Mouse (Mus musculus) stomach, embryonic 16.5 days (tissue): ENCODE measurements around the gene Sgca. TPM values are rescaled to one million over a fixed set of nuclear protein-coding genes. Genes with fewer than 3 reads are reported as not detected.

Experiments used
- ATAC-seq: fragments of 200-750 bp; cut with Nextera tagmentation; 2 replicates; pipeline ENCODE4 v1.8.0; 2017; ENCODE audit warnings: moderate number of reproducible peaks, moderate TSS enrichment; ENCODE audit not compliant: insufficient read depth, low FRiP score
- H3K27ac ChIP-seq: fragments of 300-500 bp; sonication (generic); 2 replicates; pipeline ENCODE4 v1.5.1; 2014; ENCODE audit warnings: low read length
- H3K27me3 ChIP-seq: fragments of 300-500 bp; sonication (generic); 2 replicates; pipeline ENCODE4 v1.6.1; 2014; ENCODE audit warnings: low read length, control low read depth, mixed read lengths; ENCODE audit not compliant: control insufficient read depth, insufficient read depth
- H3K36me3 ChIP-seq: fragments of 300-500 bp; sonication (generic); 2 replicates; pipeline ENCODE4 v1.6.1; 2014; ENCODE audit warnings: low read length; ENCODE audit not compliant: control insufficient read depth, insufficient read depth
- H3K4me1 ChIP-seq: fragments of 300-500 bp; sonication (generic); 2 replicates; pipeline ENCODE4 v1.6.1; 2014; ENCODE audit warnings: low read length, control low read depth, mixed read lengths; ENCODE audit not compliant: control insufficient read depth, insufficient read depth
- H3K4me2 ChIP-seq: fragments of 300-500 bp; sonication (generic); 2 replicates; pipeline ENCODE4 v1.6.1; 2014; ENCODE audit warnings: low read depth, low read length, mixed read lengths
- H3K4me3 ChIP-seq: fragments of 300-500 bp; sonication (generic); replicated peaks from 2 replicates; pipeline ENCODE4 v1.5.1; 2014; ENCODE audit warnings: mild to moderate bottlenecking, low read length
- H3K9ac ChIP-seq: fragments of 300-500 bp; sonication (generic); 2 replicates; pipeline ENCODE4 v1.6.1; 2014; ENCODE audit warnings: low read length
- H3K9me3 ChIP-seq: fragments of 300-500 bp; sonication (generic); replicated peaks from 2 replicates; pipeline ENCODE4 v1.6.1; 2016; ENCODE audit warnings: low read length, control low read depth; ENCODE audit not compliant: control insufficient read depth
- WGBS: fragments of 180-500 bp; shearing (Covaris S2); extraction: QIAGEN DNeasy Blood & Tissue Kit; methylation state at CpG from one replicate; pipeline ENCODE4 v1.1.7; 2014; 5-methylcytosine and 5-hydroxymethylcytosine counted together
- polyA plus RNA-seq: library from polyadenylated mRNA; unstranded; fragments of >200 nt; fragmentation: Nextera tagmentation; extraction: Ambion mirVana; gene quantifications from 2 replicates; pipeline ENCODE4 v1.2.1, GENCODE M21; 2015

The Sgca gene
- polyA plus RNA-seq, 1 experiment from 2014 or later: 3.2 TPM

DNA sequence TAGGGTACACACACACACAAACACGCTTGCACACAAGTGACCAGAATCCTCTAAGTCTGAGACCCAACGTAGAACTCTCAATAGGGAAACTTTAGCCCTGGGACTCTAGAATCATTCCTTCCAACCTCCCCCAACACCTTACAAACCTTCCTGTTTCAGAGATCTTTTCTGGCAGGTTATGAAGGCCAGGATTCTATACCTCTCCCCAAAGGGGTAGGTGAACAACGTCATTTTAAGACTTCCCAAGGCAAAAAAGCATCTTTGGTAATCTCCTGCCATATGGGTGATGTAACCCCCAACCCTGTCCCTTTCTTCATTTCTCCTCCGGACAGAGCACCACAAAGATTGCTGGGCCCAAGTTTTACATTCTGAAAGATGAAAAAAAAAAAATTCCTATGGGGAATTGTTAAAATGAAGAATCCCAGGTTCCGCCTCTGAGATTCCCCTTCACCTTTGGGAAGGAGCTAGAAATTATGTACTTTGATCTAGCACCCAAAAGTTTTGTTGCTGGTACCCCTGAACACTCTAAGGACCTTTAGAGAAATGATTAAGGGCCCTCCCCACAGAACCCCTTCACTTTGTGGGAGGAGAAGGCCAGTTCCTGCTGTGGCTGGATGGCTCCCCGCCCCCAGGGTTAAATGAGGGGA, 14.1 kb upstream of the Sgca start:
- WGBS: 39% methylated on average over 6 of the region's 6 CpGs
- Histone ChIP-seq H3K9ac (peak overlapping the region; percentile 95), H3K4me2 (peak overlapping the region; percentile 97), H3K4me1 (peaks cover 60% of the 10 kb centered on the region), H3K27me3 (no peaks in the 10 kb centered on the region), H3K4me3 (peak overlapping the region; percentile 85), H3K36me3 (no peaks in the 10 kb centered on the region), H3K9me3 (no peaks in the 10 kb centered on the region), H3K27ac (peak overlapping the region; percentile 97)
- no peak for ATAC-seq

DNA sequence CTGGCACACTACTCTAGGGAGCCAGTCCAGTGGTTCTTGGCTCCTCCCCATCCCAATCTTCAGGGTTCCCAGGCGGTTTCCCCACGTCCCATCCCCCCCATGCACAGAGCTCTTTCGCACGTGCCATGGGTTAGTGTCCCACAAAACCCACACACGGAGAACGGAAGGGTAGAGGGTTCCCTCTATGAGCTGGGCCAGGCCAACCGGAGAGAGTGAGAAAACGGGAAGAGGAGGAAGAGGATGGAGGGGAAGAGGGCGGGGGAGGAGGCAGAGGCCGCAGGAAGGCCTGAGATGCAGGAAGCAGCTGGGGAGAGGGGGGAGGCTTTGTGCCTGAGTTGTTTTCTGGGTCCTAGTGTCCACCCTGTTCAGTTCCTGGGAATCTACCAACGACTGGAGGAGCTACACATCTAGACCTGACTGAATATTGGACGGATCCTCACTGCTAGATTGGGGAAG, 13.5 kb upstream of the Sgca start:
- H3K9me3 ChIP-seq: no peaks in the 10 kb centered on the region
- WGBS: under 1% methylated on average over 12 of the region's 12 CpGs
- peak overlapping the region; percentile 95 for H3K9ac ChIP-seq
- H3K4me2 ChIP-seq: peak overlapping the region; percentile 97
- peak; percentile 63 for ATAC-seq
- H3K4me3 ChIP-seq: peak overlapping the region; percentile 85
- no peaks in the 10 kb centered on the region for H3K27me3 ChIP-seq
- H3K4me1 ChIP-seq: peaks cover 53% of the 10 kb centered on the region
- H3K36me3 ChIP-seq: no peaks in the 10 kb centered on the region
- peak overlapping the region; percentile 97 for H3K27ac ChIP-seq

DNA sequence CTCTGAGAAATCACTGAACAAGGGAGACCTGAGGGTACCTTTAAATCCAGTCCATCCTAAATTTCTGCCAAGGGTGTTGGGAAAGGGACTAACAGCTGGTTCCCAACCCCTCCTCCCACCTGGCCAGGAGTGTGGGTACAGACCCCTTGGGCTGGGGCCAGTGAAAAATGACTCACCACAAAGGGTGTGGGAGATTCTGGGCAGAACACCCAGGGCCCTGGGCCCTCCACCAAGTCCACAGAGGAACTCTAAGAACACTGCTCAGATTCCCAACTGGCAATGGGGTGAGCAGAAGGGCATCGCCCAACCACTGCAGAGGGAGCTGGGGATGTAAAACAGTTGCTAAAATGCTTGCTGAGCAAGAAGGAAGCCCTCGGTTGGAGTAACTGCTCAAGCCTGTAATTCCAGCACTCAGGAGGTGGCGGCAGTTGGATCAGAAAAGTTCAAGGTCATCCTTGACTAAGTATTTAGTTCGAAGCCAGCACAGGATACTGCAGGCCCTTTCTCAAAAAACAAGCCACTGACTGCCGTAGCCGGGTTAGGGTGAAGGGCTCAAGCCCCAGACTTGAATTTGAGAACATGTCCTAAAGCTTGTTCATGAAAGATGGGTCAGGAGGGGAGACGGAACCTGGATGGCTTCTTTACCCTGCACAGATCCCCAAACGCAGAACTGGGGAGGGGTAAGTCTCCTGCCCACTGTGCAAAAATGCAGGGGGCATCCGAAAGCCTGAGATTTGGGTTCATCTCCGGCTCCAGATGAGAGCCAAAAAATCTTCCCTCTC, 12.8 kb upstream of the Sgca start:
- no peaks in the 10 kb centered on the region for H3K27me3 ChIP-seq
- ATAC-seq: no peak
- H3K36me3 ChIP-seq: no peaks in the 10 kb centered on the region
- no peaks in the 10 kb centered on the region for H3K9me3 ChIP-seq
- peaks cover 47% of the 10 kb centered on the region for H3K4me1 ChIP-seq
- H3K4me3 ChIP-seq: peak overlapping the region; percentile 85
- peak overlapping the region; percentile 97 for H3K4me2 ChIP-seq
- H3K9ac ChIP-seq: peak overlapping the region; percentile 95
- H3K27ac ChIP-seq: peak overlapping the region; percentile 97
- WGBS: 15% methylated on average over 10 of the region's 10 CpGs

DNA sequence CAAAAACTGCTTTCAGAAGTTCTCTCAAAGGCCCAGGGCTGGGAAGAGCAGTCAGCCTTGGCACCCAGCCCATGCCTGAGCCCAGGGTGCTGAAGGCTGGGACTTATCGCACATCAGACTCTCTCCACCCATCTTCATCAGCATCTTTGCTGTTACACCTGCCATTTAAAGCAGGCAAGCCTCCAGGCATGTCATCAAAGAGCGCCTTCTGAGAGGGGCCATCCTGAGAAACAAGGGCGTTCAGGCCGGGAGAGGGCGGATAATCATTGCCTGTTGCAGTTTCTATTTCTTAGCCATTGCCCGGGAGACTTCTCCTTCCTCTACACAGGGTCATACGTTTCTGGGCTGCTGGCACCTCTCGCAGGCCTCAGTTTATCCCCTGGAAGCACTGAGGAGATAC, 11.7 kb upstream of the Sgca start:
- Histone ChIP-seq H3K9ac (peak overlapping the region; percentile 95), H3K4me1 (peaks cover 36% of the 10 kb centered on the region), H3K4me3 (no peak overlapping the region), H3K27ac (peak overlapping the region; percentile 97), H3K4me2 (no peak overlapping the region), H3K27me3 (no peaks in the 10 kb centered on the region), H3K9me3 (no peaks in the 10 kb centered on the region), H3K36me3 (no peaks in the 10 kb centered on the region)
- WGBS: 84% methylated on average over 8 of the region's 8 CpGs
- ATAC-seq: no peak

DNA sequence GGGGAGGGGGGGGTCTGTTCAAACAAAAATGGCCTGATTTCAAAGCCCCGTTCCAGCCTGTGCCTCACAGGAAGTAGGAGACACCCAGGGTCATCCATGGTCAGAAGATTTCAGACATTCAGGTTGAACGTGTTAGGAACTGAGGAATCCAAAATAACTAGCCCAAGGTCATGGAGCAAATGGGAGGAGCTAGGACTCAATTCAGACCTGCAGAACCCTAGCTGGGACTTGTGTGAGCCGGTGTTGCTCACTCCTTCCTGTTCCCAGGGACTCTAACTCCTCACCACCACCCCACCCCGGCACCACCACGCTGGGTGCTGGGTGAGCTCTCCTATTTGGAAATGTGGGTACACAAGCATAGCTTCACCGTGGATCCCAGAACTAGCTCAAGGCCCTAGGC, 11.2 kb upstream of the Sgca start:
- peak overlapping the region; percentile 95; the same call in 1 of the 2 replicates for H3K9ac ChIP-seq

DNA sequence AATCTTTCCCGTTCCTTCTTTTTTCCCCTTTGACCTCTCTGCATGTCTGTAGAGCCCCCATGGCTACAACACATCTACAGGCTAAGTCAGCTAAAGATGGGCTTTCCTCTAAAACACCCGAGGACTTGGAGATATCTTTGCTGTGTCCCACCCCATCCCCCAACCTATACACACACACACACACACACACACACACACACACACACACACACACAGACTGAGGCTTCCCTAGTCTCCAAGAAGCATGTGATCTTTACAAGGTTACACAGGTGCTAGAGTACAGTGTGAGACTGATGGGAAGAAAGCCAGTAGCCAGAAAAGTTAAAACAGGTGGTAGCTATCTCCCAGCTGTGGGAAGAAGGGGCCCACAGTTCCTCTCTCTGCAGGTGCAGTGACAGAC, 10.3 kb upstream of the Sgca start:
- ATAC-seq: no peak
- peaks cover 32% of the 10 kb centered on the region for H3K4me1 ChIP-seq
- no peak overlapping the region for H3K27ac ChIP-seq
- H3K27me3 ChIP-seq: no peaks in the 10 kb centered on the region
- H3K4me3 ChIP-seq: no peak overlapping the region
- no peaks in the 10 kb centered on the region for H3K36me3 ChIP-seq
- no peak overlapping the region for H3K4me2 ChIP-seq
- no peak overlapping the region for H3K9ac ChIP-seq
- no peaks in the 10 kb centered on the region for H3K9me3 ChIP-seq
- 37% methylated on average over 2 of the region's 2 CpGs for WGBS

More for the DNA sequence above, 11.2 kb upstream of the Sgca start:
- H3K36me3 ChIP-seq: no peaks in the 10 kb centered on the region
- no peak overlapping the region for H3K4me2 ChIP-seq
- peak overlapping the region; percentile 97 for H3K27ac ChIP-seq
- peaks cover 35% of the 10 kb centered on the region for H3K4me1 ChIP-seq
- H3K9me3 ChIP-seq: no peaks in the 10 kb centered on the region
- WGBS: 51% methylated on average over 6 of the region's 6 CpGs
- ATAC-seq: no peak
- H3K27me3 ChIP-seq: no peaks in the 10 kb centered on the region
- H3K4me3 ChIP-seq: no peak overlapping the region

DNA sequence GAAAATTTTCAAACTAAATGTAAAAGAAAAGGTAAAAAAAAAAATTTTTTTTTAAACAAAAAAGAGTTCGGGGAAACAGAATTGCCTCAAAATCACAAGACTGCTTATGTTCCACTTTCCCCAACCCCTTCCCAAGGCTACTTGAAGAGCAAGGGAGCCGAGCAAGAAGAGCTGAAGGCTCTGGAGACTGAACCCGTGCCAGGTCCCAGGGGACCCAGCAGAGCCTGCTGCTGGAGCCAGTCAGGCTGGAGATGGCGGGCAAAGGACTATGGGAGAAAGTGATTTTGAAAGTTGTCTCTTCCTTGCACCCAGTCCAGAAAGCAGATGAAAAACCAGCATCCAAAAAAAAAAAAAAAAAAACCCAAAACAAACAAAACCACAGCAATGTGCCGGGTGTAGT, 9.7 kb upstream of the Sgca start:
- H3K36me3 ChIP-seq: no peaks in the 10 kb centered on the region
- no peak for ATAC-seq
- H3K4me3 ChIP-seq: no peak overlapping the region
- no peak overlapping the region for H3K27ac ChIP-seq
- H3K4me2 ChIP-seq: no peak overlapping the region
- H3K9me3 ChIP-seq: no peaks in the 10 kb centered on the region
- no peak overlapping the region for H3K9ac ChIP-seq
- H3K4me1 ChIP-seq: peaks cover 32% of the 10 kb centered on the region
- 66% methylated on average over 5 of the region's 5 CpGs for WGBS
- no peaks in the 10 kb centered on the region for H3K27me3 ChIP-seq

DNA sequence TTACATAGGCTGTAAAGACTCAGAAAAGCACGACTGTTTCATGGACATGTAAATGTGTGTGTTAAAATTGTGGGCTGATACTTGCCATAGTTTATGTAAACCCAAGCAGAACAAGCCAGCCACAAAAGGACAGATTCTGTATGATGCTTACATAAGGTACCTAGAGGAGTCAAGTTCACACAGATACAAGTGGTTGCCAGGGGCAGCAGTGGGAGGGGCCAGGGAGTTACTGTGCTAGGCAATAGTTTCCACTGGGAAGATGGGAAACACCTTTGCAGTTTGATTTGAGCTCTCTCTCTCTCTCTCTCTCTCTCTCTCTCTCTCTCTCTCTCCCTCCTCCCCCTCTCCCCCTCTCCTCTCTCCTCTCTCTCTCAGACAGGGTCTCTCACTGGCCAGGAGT, 9.0 kb upstream of the Sgca start:
- no peaks in the 10 kb centered on the region for H3K27me3 ChIP-seq
- peak overlapping the region; percentile 34; the same call in 1 of the 2 replicates for H3K27ac ChIP-seq
- no peak overlapping the region for H3K9ac ChIP-seq
- H3K9me3 ChIP-seq: no peaks in the 10 kb centered on the region
- WGBS: 40% methylated on average over 1 of the region's 1 CpGs
- no peak overlapping the region for H3K4me2 ChIP-seq
- no peak for ATAC-seq
- H3K4me1 ChIP-seq: peaks cover 27% of the 10 kb centered on the region
- H3K36me3 ChIP-seq: no peaks in the 10 kb centered on the region
- H3K4me3 ChIP-seq: no peak overlapping the region
